Mouse (Mus musculus) embryonic fibroblast, embryonic 13.5 days (primary cell): ENCODE measurements around the gene Miga2.

Experiments
- CTCF ChIP-seq: IDR thresholded peaks from 2 replicates; pipeline ENCODE4 v1.5.1; 2011; ENCODE audit warnings: mild to moderate bottlenecking, control low read depth, low read length, moderate library complexity, borderline replicate concordance; ENCODE audit not compliant: insufficient read depth
- POLR2A ChIP-seq: IDR thresholded peaks from 2 replicates; pipeline ENCODE4 v1.6.1; 2011; ENCODE audit warnings: low read depth, mild to moderate bottlenecking, control low read depth, low read length, moderate library complexity

DNA sequence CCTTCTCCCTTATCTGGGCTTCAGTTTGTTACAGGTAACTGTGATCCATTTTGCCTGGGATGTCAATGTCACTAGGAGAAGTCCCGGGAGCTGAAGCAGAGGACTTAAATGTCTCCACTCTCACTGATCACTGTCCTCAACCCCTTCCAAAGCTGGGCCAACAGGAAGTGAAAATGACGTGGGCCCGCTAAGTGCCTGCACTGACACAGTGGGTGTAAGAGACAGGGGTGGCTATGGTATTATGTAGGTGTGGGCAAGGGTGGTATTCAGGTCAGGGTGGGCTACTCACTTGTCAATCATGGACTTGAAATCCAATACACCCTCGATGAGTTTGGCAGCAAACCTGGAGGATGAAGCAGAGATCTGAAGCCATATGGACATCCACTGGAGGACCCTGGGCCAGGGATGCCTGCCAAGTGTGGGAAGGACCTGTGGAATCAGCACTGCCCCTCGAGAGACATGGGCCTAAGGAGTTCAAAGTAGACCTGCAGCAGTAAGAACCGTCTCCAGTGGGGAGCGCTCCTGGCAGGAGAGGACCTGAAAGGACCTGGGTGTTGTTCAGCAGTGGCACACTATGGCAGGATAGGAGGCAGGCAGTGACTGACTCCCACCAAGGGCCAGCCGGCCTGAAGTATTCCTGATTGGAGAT, 44.5 kb downstream of the Miga2 start:
- TF ChIP-seq POLR2A (no peak), CTCF (no peak)
